Mouse (Mus musculus) liver, postnatal 0 days (tissue): ENCODE data around the gene Pdzd2.

Experiments used
- CTCF ChIP-seq: sonication (generic); IDR thresholded peaks from 2 replicates; pipeline ENCODE4 v1.5.1; 2016; ENCODE audit warnings: antibody characterized with exemption, low read depth
- EP300 ChIP-seq: IDR thresholded peaks from 2 replicates; pipeline ENCODE4 v1.6.1; 2016; ENCODE audit warnings: antibody characterized with exemption, low read depth, mild to moderate bottlenecking

DNA sequence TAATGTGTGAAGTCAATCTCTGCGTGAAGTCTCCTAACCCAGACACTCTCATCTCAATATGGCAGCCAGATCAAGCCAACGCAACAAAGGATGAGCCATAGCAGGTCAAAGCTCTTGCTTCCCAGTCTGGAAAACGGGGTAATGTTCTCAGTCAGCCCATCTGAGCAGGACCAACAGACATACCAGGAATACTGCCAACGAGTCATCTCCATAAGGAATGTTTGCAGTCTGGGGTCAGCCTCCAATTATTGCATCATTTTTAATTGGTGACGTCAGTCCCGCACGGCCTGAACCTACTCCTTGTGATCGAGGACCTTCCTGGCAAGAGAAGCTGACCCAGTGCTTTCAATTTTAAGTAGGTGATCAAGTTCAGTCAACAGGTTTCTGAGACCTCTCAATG is 100.5 kb downstream of the Pdzd2 start:
- TF ChIP-seq CTCF (no peak), EP300 (no peak)
